Mouse (Mus musculus): ENCODE results near the gene Rpl18. TPM values are rescaled to one million over a fixed set of nuclear protein-coding genes. Genes with fewer than 3 reads are reported as not detected.

Rpl18 gene
- polyA plus RNA-seq, 1 experiment from 2014 or later, result 290 TPM

DNA sequence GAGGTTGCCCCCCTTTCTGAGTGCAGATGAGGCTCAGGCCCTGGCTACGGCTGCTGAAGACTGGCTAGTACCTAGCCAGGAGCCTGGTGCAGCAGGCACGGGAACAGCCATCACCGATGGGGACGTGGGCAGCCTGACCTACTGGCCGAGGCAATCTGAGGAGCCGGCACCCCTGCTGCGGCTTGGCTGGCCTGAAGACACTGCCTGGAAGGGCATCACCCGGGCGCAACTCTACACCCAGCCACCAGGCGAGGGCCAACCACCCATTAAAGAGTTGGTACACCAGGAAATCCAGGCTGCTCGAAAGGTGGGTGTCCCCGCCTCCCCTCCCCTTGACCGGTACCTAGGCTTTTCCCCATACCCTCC lies 7.1 kb downstream of the Rpl18 start:
- Histone ChIP-seq H3K79me2 (ENCODE audit: inconsistent target) (peaks cover 18% of the 10 kb centered on the region), H3K36me3 (ENCODE audit: inconsistent target) (peaks cover 9% of the 10 kb centered on the region; the same call in 1 of the 2 replicates), H3K4me3 (ENCODE audit: inconsistent target) (no peak overlapping the region), H3K27ac (no peak overlapping the region)
- 82% methylated on average over 13 of the region's 13 CpGs for WGBS (ENCODE audit: missing documents)

DNA sequence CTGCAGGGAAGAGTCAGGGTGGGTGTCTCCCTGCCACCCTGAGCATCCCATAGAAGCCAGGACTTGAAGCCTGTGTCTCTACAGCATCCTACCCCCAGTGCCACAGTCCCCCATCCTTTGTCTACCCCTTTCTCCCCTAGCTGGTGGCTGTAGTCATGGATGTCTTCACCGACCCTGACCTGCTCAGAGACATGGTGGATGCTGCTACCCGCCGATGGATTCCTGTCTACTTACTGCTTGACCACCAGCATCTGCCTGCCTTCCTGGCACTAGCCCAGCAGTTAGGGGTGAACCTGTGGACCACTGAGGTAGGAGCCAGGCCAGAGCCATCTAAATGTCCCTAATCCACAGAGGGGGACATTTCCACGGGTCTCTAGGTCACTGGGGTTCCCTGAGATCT lies 8.0 kb downstream of the Rpl18 start:
- H3K36me3 ChIP-seq (ENCODE audit: inconsistent target), result peaks cover 9% of the 10 kb centered on the region; the same call in 1 of the 2 replicates
- no peak overlapping the region for H3K4me3 ChIP-seq (ENCODE audit: inconsistent target)
- H3K79me2 ChIP-seq (ENCODE audit: inconsistent target), result peaks cover 14% of the 10 kb centered on the region
- H3K27ac ChIP-seq, result no peak overlapping the region
- 93% methylated on average over 4 of the region's 4 CpGs for WGBS (ENCODE audit: missing documents)

DNA sequence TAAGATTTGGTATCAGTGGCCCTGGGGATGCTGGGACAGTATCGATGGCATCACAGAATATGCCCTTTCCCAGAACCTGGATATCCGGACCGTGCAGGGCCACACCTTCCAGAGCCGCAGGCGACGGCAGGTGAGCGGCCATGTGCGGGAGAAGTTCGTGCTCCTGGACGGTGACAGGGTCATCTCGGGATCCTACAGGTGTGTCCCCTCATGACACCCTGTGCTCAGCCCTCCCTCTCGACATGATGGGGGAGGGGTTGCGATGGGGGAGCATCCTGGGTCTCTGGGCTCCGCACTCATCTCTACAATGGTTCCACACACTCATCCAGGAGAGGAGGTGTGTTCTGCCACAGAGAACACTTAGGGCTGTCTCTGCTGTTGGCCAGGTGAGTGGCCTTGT lies 8.5 kb downstream of the Rpl18 start:
- H3K27ac ChIP-seq, result no peak overlapping the region
- no peak overlapping the region for H3K4me3 ChIP-seq (ENCODE audit: inconsistent target)
- 95% methylated on average over 14 of the region's 14 CpGs for WGBS (ENCODE audit: missing documents)
- H3K79me2 ChIP-seq (ENCODE audit: inconsistent target), result peaks cover 9% of the 10 kb centered on the region
- H3K36me3 ChIP-seq (ENCODE audit: inconsistent target), result peaks cover 9% of the 10 kb centered on the region; the same call in 1 of the 2 replicates

DNA sequence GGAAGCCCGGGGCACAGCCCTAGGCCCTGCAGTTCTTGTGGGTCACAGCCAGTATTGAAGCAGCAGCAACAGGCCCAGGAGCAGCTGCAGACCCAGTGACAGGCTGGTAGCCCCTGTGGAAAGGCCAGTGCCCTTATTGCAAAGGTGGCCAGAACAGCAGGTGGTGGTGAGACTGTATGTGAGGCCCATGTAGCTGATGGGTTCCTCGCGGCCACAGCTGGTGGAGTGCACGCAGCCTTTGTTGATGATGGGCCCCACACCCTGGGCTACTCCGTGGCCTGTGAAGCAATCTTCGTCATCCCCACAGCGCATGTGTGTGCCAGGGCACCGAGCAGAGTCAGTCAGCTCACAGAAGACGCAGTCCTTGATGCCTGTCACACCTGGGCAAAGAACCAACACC lies 9.9 kb downstream of the Rpl18 start:
- no peak overlapping the region for H3K4me3 ChIP-seq (ENCODE audit: inconsistent target)
- no peaks in the 10 kb centered on the region; the same call in 1 of the 2 replicates for H3K36me3 ChIP-seq (ENCODE audit: inconsistent target)
- H3K79me2 ChIP-seq (ENCODE audit: inconsistent target), result no peaks in the 10 kb centered on the region
- H3K27ac ChIP-seq, result no peak overlapping the region
- 82% methylated on average over 9 of the region's 9 CpGs for WGBS (ENCODE audit: missing documents)

DNA sequence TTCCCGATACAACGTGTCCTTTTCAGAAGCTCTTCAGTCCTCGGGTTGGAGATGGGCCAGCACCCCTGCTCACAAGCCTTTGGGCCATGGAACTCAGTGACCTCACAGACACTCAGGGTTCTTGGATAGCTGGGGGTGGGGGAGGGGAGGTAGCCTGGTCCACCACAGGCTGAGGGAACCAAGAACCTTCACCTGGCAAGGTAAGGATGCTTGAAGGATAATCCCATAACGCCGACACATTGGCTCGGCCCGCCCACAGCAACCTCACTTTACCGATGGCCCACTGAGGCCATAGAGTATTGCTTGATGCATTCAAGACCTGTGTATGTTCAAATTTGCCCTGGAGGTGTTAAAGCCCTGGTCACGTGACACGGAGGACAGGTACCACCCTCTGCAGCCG lies 10.5 kb downstream of the Rpl18 start, which contains the start of gene Spaca4:
TSS of gene Spaca4 (minus strand) at position 101 of the 400 bp plus-strand sequence.
- Histone ChIP-seq H3K4me3 (ENCODE audit: inconsistent target) (no peak within 1 kb of the TSS), H3K27ac (no peak within 1 kb of the TSS), H3K79me2 (ENCODE audit: inconsistent target) (no peaks in the 10 kb centered on the region), H3K36me3 (ENCODE audit: inconsistent target) (no peaks in the 10 kb centered on the region; the same call in 1 of the 2 replicates)
- 93% methylated on average over 11 of the region's 11 CpGs for WGBS (ENCODE audit: missing documents)

DNA sequence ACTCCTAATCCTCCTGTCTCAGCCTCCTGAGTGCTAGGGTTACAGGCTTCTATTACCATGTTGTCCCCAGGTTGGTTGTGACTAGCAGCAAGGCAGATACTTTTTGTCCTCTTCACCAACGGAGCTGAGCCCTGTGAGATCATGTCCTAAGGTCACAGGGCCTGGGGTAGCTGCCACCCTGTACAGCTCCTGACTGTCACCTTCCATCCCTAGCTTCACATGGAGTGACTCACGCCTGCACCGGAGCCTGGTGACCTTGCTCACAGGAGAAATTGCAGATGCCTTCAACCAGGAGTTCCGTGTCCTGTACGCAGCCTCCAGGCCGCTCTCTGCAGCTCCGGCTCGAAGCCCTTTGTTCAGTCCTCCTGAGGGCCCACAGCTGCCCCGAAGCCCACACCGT lies 11.2 kb downstream of the Rpl18 start:
- H3K36me3 ChIP-seq (ENCODE audit: inconsistent target), result no peaks in the 10 kb centered on the region
- H3K27ac ChIP-seq, result no peak overlapping the region
- no peak overlapping the region for H3K4me3 ChIP-seq (ENCODE audit: inconsistent target)
- H3K79me2 ChIP-seq (ENCODE audit: inconsistent target), result no peaks in the 10 kb centered on the region
- 97% methylated on average over 10 of the region's 10 CpGs for WGBS (ENCODE audit: missing documents)

DNA sequence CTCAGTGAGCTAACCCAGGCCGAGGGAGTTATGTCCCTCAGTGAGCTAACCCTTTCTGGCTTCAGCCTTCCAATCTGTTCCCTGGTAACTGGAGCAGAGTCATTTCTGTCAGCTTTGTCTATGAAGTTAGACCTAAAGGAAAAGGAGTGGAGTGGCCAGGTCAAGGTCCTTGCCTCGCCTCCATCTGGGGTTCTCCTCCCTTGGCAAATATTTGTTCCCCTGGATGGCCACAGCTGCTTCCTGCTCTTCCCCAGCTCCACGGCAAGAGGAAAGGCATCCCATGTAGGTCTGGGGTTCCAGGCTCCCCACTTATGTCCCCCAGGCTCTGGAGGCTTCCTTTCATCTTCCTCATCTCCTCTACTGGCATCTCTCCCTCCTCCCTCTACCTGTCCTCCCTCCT lies 12.4 kb downstream of the Rpl18 start:
- H3K27ac ChIP-seq, result no peak overlapping the region
- H3K4me3 ChIP-seq (ENCODE audit: inconsistent target), result no peak overlapping the region
- H3K36me3 ChIP-seq (ENCODE audit: inconsistent target), result no peaks in the 10 kb centered on the region
- no peaks in the 10 kb centered on the region for H3K79me2 ChIP-seq (ENCODE audit: inconsistent target)
- 77% methylated on average over 3 of the region's 3 CpGs for WGBS (ENCODE audit: missing documents)

DNA sequence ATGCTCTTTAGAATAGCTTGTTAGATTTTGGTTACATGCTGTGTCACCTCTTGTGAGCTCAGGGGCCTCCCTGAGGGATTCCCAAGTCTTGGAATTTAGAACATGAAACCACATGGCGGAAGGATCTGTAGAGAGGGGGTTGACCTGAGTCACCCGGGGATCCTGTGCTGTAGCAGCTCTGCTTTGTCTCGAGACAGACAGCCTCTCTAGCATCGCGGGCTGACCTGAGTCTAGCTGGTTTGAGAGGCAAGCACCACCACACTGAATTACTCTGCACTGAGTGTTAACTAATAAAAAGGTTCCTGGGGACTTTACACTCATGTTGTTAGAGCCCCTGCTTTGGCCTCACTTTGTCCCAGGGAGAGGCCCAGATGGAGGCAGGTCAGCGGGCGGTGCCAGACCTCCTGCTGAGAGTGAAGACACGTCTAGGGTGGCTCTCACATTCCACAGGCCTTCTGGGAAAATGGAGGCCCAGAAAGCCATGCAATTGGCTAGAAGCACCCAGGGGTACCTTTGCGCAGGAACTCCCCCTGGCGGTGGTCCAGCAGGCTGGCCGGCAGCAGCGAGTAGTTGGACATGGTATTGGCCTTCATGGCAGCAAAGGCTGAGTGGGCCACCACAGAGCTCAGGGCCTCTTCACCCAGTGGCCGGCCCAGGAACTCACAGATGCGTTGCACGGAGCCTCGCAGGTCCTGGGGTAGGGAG lies 15.6 kb downstream of the Rpl18 start:
- WGBS (ENCODE audit: missing documents), result 56% methylated on average over 16 of the region's 16 CpGs

DNA sequence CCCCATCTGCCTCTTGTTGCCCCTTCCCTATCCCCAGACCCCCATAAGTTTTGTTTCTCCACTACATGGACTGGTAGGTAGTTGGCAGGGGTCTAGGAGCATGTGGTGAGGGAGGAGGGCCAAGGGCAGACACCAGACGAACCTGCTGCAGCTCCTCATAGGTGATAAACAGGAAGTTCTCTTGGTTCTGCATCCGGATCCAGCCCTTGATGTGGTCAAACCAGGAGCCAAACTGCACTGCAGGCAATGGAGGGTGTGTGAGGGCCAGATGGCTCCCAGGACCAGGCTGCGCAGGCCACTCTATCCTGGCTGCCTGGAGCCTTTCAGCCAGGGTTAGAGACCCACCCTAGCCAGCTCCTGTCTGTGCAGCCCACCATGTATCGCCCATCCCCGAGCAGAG lies 18.2 kb downstream of the Rpl18 start:
- H3K79me2 ChIP-seq (ENCODE audit: inconsistent target), result no peaks in the 10 kb centered on the region
- H3K27ac ChIP-seq, result no peak overlapping the region
- H3K36me3 ChIP-seq (ENCODE audit: inconsistent target), result no peaks in the 10 kb centered on the region
- WGBS (ENCODE audit: missing documents), result 59% methylated on average over 5 of the region's 5 CpGs
- H3K4me3 ChIP-seq (ENCODE audit: inconsistent target), result no peak overlapping the region

More for the DNA sequence above, 15.6 kb downstream of the Rpl18 start:
- no peaks in the 10 kb centered on the region for H3K79me2 ChIP-seq (ENCODE audit: inconsistent target)
- H3K27ac ChIP-seq, result no peak overlapping the region
- no peak overlapping the region for H3K4me3 ChIP-seq (ENCODE audit: inconsistent target)
- no peaks in the 10 kb centered on the region for H3K36me3 ChIP-seq (ENCODE audit: inconsistent target)

DNA sequence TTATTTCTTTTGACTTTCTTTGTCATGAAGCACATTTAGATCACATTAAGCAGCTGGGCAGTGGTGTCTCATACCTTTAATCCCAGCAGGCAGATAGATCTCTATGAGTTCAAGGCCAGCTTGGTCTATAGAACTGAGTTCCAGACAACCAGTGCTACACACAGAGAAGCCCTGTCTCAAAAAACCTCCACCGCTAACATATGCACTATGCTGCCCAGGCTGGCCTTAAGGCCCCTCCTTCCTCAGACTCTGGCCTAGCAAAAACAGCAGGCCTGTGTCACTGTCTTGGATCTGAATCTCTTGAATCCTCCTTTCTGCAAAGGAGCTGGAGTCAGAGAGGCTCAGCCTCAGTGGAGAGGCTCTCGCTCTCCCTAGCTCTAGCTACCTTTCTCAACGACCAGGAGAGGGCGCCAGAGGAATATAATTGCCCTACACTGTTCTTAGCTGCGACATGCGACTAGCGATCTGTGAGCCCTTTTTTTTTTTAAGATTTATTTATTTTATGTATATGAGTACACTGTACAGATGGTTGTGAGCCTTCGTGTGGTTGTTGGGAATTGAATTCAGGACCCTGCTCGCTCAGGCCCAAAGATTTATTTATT lies 24.0 kb downstream of the Rpl18 start:
- Histone ChIP-seq H3K27ac (no peak overlapping the region), H3K36me3 (ENCODE audit: inconsistent target) (no peaks in the 10 kb centered on the region), H3K4me3 (ENCODE audit: inconsistent target) (no peak overlapping the region), H3K79me2 (ENCODE audit: inconsistent target) (no peaks in the 10 kb centered on the region)
- 8% methylated on average over 9 of the region's 9 CpGs for WGBS (ENCODE audit: missing documents)

DNA sequence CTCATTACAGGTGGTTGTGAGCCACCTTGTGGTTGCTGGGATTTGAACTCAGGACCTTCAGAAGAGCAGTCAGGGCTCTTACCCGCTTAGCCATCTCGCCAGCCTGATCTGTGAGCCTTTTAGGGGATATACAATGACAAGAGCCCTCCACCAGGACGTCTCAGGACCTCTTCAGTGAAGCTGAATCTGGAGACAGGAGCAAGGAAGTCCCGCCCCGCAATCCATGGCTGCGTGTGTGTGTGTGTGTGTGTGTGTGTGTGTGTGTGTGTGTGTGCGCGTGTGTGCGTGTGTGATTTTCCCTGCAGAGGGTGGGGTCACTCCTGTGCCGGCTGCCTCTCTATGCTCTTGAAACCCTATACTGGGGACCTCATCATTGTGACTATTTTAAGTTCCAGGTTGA lies 24.6 kb downstream of the Rpl18 start:
- H3K36me3 ChIP-seq (ENCODE audit: inconsistent target), result no peaks in the 10 kb centered on the region
- 66% methylated on average over 7 of the region's 10 CpGs for WGBS (ENCODE audit: missing documents)
- no peak overlapping the region for H3K27ac ChIP-seq
- no peak overlapping the region for H3K4me3 ChIP-seq (ENCODE audit: inconsistent target)
- no peaks in the 10 kb centered on the region for H3K79me2 ChIP-seq (ENCODE audit: inconsistent target)

DNA sequence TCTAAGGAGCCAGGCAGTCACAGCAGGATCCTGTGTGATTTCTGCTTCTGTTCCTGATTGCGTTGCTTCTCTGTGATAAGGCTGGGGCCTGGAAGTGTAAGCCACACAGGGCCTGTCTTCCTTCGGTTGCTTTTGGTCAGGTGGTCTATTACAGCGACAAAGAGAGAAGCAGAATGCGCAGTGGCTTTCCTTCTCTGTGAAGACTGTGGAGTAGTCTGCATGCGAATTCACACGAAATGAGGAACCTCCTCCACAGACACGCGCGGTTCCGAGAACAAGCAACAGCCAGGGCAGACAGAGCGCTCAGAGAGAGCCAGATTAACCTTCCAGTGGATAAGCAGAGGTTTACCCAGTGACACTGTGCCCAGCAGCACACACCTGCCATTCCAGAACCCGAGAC lies 26.1 kb downstream of the Rpl18 start:
- 14% methylated on average over 10 of the region's 12 CpGs for WGBS (ENCODE audit: missing documents)
- no peaks in the 10 kb centered on the region for H3K36me3 ChIP-seq (ENCODE audit: inconsistent target)
- no peaks in the 10 kb centered on the region for H3K79me2 ChIP-seq (ENCODE audit: inconsistent target)
- peak overlapping the region; percentile 65 for H3K27ac ChIP-seq
- peak overlapping the region; percentile 49; the same call in 1 of the 2 replicates for H3K4me3 ChIP-seq (ENCODE audit: inconsistent target)

DNA sequence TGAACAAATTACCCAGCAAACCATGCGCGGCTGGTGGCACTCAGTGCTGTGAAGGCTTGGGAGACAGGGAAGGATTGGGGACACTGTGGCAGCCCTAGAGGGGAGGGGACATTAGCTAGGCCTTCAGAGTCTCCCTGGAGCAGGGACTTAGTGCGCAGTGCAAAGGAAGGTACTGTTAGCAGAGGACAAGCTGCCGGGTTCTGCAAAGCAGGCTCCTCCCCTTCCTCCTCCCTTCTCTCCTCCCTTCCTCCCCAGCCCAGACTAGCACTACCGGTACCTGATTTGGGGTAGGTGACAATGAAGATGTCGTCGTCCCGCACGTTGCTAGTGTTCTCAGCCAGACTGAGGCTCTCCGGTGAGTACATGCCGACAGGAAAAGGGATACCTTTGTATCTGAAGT lies 26.5 kb downstream of the Rpl18 start:
- 21% methylated on average over 11 of the region's 11 CpGs for WGBS (ENCODE audit: missing documents)
- no peaks in the 10 kb centered on the region for H3K36me3 ChIP-seq (ENCODE audit: inconsistent target)
- peak overlapping the region; percentile 65 for H3K27ac ChIP-seq
- H3K4me3 ChIP-seq (ENCODE audit: inconsistent target), result peak overlapping the region; percentile 49
- H3K79me2 ChIP-seq (ENCODE audit: inconsistent target), result no peaks in the 10 kb centered on the region

DNA sequence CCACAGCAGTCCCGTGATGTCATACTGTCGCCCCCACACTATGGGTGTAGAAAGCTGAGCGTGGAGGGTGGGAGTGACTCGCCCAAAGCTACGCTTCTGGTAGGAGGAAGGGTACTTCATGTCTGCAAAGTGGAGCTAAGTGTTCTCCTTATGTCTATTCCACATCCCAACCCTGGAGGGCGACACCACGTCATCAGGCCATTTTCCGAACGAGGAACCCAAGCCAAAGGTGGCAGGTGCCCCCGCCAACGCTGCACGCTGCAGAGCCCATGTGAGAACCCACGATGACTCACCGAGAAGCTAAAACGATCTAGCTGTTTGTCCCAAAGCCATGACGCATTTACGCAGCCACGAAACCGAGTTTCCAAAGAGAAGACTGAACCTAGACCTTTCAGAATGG lies 27.1 kb downstream of the Rpl18 start:
- WGBS (ENCODE audit: missing documents), result 11% methylated on average over 19 of the region's 19 CpGs
- H3K4me3 ChIP-seq (ENCODE audit: inconsistent target), result peak overlapping the region; percentile 49
- H3K36me3 ChIP-seq (ENCODE audit: inconsistent target), result no peaks in the 10 kb centered on the region
- peak overlapping the region; percentile 65 for H3K27ac ChIP-seq
- H3K79me2 ChIP-seq (ENCODE audit: inconsistent target), result no peaks in the 10 kb centered on the region

DNA sequence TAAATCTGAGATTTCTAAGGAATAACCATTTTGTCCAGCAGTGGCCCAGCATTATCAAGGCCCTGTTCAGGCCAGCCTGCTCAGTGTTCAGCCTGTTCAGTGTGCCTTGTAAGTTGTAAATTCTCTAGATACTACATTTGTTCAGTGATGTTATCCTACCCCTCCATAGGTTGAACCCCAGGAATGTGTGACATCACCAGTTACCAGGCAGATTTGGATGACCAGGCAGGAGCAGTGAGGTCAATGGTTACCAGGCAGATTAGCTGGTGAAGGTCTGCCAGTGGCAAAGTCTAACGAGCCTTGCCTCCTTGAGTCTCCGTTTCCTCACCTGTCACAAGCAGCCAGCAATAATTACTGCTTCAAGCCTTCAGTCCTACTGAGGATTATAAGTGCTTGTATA lies 29.1 kb downstream of the Rpl18 start:
- no peak overlapping the region for H3K27ac ChIP-seq
- H3K4me3 ChIP-seq (ENCODE audit: inconsistent target), result no peak overlapping the region
- H3K36me3 ChIP-seq (ENCODE audit: inconsistent target), result no peaks in the 10 kb centered on the region
- H3K79me2 ChIP-seq (ENCODE audit: inconsistent target), result no peaks in the 10 kb centered on the region
- 33% methylated on average over 2 of the region's 2 CpGs for WGBS (ENCODE audit: missing documents)
